Mouse (Mus musculus): ENCODE data around the gene Treml1. TPM values are rescaled to one million over a fixed set of nuclear protein-coding genes. Genes with fewer than 3 reads are reported as not detected.

Gene Treml1
- total and polyA plus RNA-seq, 3 experiments = not detected

GRCm38 (mm10) chr17:48411241-48411640 is 51.5 kb downstream of the Treml1 start:
- H3K36me3 ChIP-seq (replicated peaks in 1 of 2; ENCODE audit: control insufficient read depth in 1 of 2, insufficient read depth in 1 of 2, low read length in 1 of 2) = peaks cover 26 to 55% of the 10 kb centered on the region in 2 experiments
- peak overlapping the region; percentile 97 for H3K9ac ChIP-seq (ENCODE audit: insufficient read depth, low read depth)

GRCm38 (mm10) chr17:48416011-48416410 is 56.3 kb downstream of the Treml1 start:
- in situ Hi-C loops (cut with MboI; ENCODE audit: low pct_ligation_motif_present, low pct_unique_long_range_greater_than_20kb, low sequenced_read_pairs) = no loop called here
- dilution Hi-C loops (cut with MboI; ENCODE audit: extremely low pct_ligation_motif_present, extremely low pct_unique_long_range_greater_than_20kb, low sequenced_read_pairs) = no loop called here
- Histone ChIP-seq H3K36me3 (replicated peaks in 1 of 2; ENCODE audit: control insufficient read depth in 1 of 2, insufficient read depth in 1 of 2, low read length in 1 of 2) (peaks cover 40 to 79% of the 10 kb centered on the region in 2 experiments), H3K4me2 (ENCODE audit: insufficient read depth, low read depth, poor library complexity, severe bottlenecking) (no peak overlapping the region), H3K9me3 (replicated peaks; ENCODE audit: low read length) (no peaks in the 10 kb centered on the region), H3K27me3 (replicated peaks) (no peaks in the 10 kb centered on the region), H3K79me2 (replicated peaks; ENCODE audit: control insufficient read depth, extremely low read depth, insufficient read depth, poor library complexity, severe bottlenecking) (peaks cover 12% of the 10 kb centered on the region; the same call in 1 of the 2 replicates), H3K4me1 (ENCODE audit: control insufficient read depth in 1 of 2, insufficient read depth in 2 of 2) (peaks cover 3 to 26% of the 10 kb centered on the region in 2 experiments; a peak in 2 of 4 replicates), H3K4me3 (replicated peaks in 1 of 3; ENCODE audit: low read depth in 2 of 3, low read length in 2 of 3, poor library complexity in 1 of 3) (no peak overlapping the region), H3K9ac (ENCODE audit: insufficient read depth, low read depth) (no peak overlapping the region), H3K27ac (ENCODE audit: insufficient read depth, low read depth) (no peak overlapping the region)
- TF ChIP-seq POLR2A (IDR thresholded peaks at IDR 0.05; ENCODE audit: low read depth, low read length) = no peak
- TF ChIP-seq EP300 (IDR thresholded peaks at IDR 0.05; ENCODE audit: low read length) = no peak
- no peak for TF ChIP-seq BHLHE40 (IDR thresholded peaks at IDR 0.05; ENCODE audit: low read depth, low read length)
- TF ChIP-seq IRF4 (IDR thresholded peaks at IDR 0.05; ENCODE audit: low read depth, low read length) = no peak
- TF ChIP-seq MYC (IDR thresholded peaks at IDR 0.05; ENCODE audit: low read depth, low read length) = no peak
- no peak for TF ChIP-seq MAFK (IDR thresholded peaks at IDR 0.05; ENCODE audit: insufficient replicate concordance, low read length)
- TF ChIP-seq E2F4 (IDR thresholded peaks at IDR 0.05; ENCODE audit: insufficient replicate concordance, low read depth, low read length) = no peak
- TF ChIP-seq SIN3A (IDR thresholded peaks at IDR 0.05; ENCODE audit: low read length) = no peak
- no peak for TF ChIP-seq CHD1 (IDR thresholded peaks at IDR 0.05; ENCODE audit: low read depth, low read length)
- no peak for TF ChIP-seq RAD21 (IDR thresholded peaks at IDR 0.05; ENCODE audit: low read depth, low read length)
- no peak for TF ChIP-seq KAT2A (IDR thresholded peaks at IDR 0.05; ENCODE audit: insufficient replicate concordance, low read length)
- TF ChIP-seq GABPA (IDR thresholded peaks at IDR 0.05; ENCODE audit: insufficient replicate concordance, low read depth, low read length) = no peak
- no peak for DNase-seq (ENCODE audit: extremely low read depth)

More at GRCm38 (mm10) chr17:48411241-48411640, 51.5 kb downstream of the Treml1 start:
- Histone ChIP-seq H3K79me2 (replicated peaks; ENCODE audit: control insufficient read depth, extremely low read depth, insufficient read depth, poor library complexity, severe bottlenecking) (peaks cover 38% of the 10 kb centered on the region), H3K27me3 (replicated peaks) (no peaks in the 10 kb centered on the region), H3K9me3 (replicated peaks; ENCODE audit: low read length) (no peaks in the 10 kb centered on the region), H3K4me1 (ENCODE audit: control insufficient read depth in 1 of 2, insufficient read depth in 2 of 2) (peaks cover 7 to 34% of the 10 kb centered on the region in 2 experiments), H3K4me2 (ENCODE audit: insufficient read depth, low read depth, poor library complexity, severe bottlenecking) (peak overlapping the region; percentile 97), H3K4me3 (replicated peaks in 1 of 3; ENCODE audit: low read depth in 2 of 3, low read length in 2 of 3, poor library complexity in 1 of 3) (peak overlapping the region; percentile 61 to 93 (median 86)), H3K27ac (ENCODE audit: insufficient read depth, low read depth) (no peak overlapping the region)
- TF ChIP-seq POLR2AphosphoS2 (IDR thresholded peaks at IDR 0.05; ENCODE audit: low read depth, low read length) (no peak), MAZ (IDR thresholded peaks at IDR 0.05; ENCODE audit: low read depth, low read length) (no peak), MXI1 (IDR thresholded peaks at IDR 0.05; ENCODE audit: low read depth, low read length) (no peak), NRF1 (IDR thresholded peaks at IDR 0.05; ENCODE audit: low read depth, low read length) (no peak), EP300 (IDR thresholded peaks at IDR 0.05; ENCODE audit: low read length) (no peak), ZMIZ1 (IDR thresholded peaks at IDR 0.05; ENCODE audit: low read depth, low read length) (no peak), SIN3A (IDR thresholded peaks at IDR 0.05; ENCODE audit: low read length) (no peak), JUND (conservative IDR thresholded peaks at IDR 0.05; ENCODE audit: low read depth, low read length) (no peak), MYC (IDR thresholded peaks at IDR 0.05; ENCODE audit: low read depth, low read length) (no peak), RAD21 (IDR thresholded peaks at IDR 0.05; ENCODE audit: low read depth, low read length) (no peak), UBTF (IDR thresholded peaks at IDR 0.05; ENCODE audit: low read depth, low read length) (no peak), ETS1 (conservative IDR thresholded peaks at IDR 0.05; ENCODE audit: low read depth, low read length) (no peak), TBP (conservative IDR thresholded peaks at IDR 0.05; ENCODE audit: low read depth, low read length) (no peak), IRF4 (IDR thresholded peaks at IDR 0.05; ENCODE audit: low read depth, low read length) (no peak)
- dilution Hi-C loops (cut with MboI; ENCODE audit: extremely low pct_ligation_motif_present, extremely low pct_unique_long_range_greater_than_20kb, low sequenced_read_pairs) (no loop called here), in situ Hi-C loops (cut with MboI; ENCODE audit: low pct_ligation_motif_present, low pct_unique_long_range_greater_than_20kb, low sequenced_read_pairs) (no loop called here)
- DNase-seq (ENCODE audit: extremely low read depth) = no peak

Other genes with a start within 250 kb of the Treml1 start
- not detected in 2 replicates for gene 9830107B12Rik, start 213.6 kb upstream of the Treml1 start, total RNA-seq (2012; rRNA removed)
- gene 9830107B12Rik, start 213.6 kb upstream of the Treml1 start, total RNA-seq (2014; rRNA removed) = not detected in 2 replicates
- not detected in 2 replicates for gene 9830107B12Rik, start 213.6 kb upstream of the Treml1 start, polyA plus RNA-seq (2012; ENCODE audit: insufficient read length, low read depth)
- gene A530064D06Rik, start 192.6 kb upstream of the Treml1 start, total RNA-seq (2012; rRNA removed) = not detected in 2 replicates
- gene A530064D06Rik, start 192.6 kb upstream of the Treml1 start, total RNA-seq (2014; rRNA removed) = 0.15 and 0.20 TPM in 2 replicates
- gene A530064D06Rik, start 192.6 kb upstream of the Treml1 start, polyA plus RNA-seq (2012; ENCODE audit: insufficient read length, low read depth) = 0.60 and 0.68 TPM in 2 replicates
- 0.08 TPM in 1 of 2 replicates, not detected in the other for gene Trem1, start 127.1 kb upstream of the Treml1 start, total RNA-seq (2012; rRNA removed)
- 0.17 and 0.32 TPM in 2 replicates for gene Trem1, start 127.1 kb upstream of the Treml1 start, total RNA-seq (2014; rRNA removed)
- gene Trem1, start 127.1 kb upstream of the Treml1 start, polyA plus RNA-seq (2012; ENCODE audit: insufficient read length, low read depth) = 0.25 and 0.29 TPM in 2 replicates
- not detected in 2 replicates for gene Trem3, start 112.1 kb upstream of the Treml1 start, total RNA-seq (2012; rRNA removed)
- gene Trem3, start 112.1 kb upstream of the Treml1 start, total RNA-seq (2014; rRNA removed) = not detected in 2 replicates
- gene Trem3, start 112.1 kb upstream of the Treml1 start, polyA plus RNA-seq (2012; ENCODE audit: insufficient read length, low read depth) = not detected in 2 replicates
- 0.13 TPM in 1 of 2 replicates, not detected in the other for gene Treml4, start 95.6 kb upstream of the Treml1 start, total RNA-seq (2012; rRNA removed)
- gene Treml4, start 95.6 kb upstream of the Treml1 start, total RNA-seq (2014; rRNA removed) = 0.22 and 0.55 TPM in 2 replicates
- 1.1 TPM in 2 replicates for gene Treml4, start 95.6 kb upstream of the Treml1 start, polyA plus RNA-seq (2012; ENCODE audit: insufficient read length, low read depth)
- 1.3 and 2.4 TPM in 2 replicates for gene Treml2, start 60.4 kb upstream of the Treml1 start, total RNA-seq (2012; rRNA removed)
- 5.5 and 6.4 TPM in 2 replicates for gene Treml2, start 60.4 kb upstream of the Treml1 start, total RNA-seq (2014; rRNA removed)
- gene Treml2, start 60.4 kb upstream of the Treml1 start, polyA plus RNA-seq (2012; ENCODE audit: insufficient read length, low read depth) = 9.8 and 10.2 TPM in 2 replicates
- 0.08 TPM in 1 of 2 replicates, not detected in the other for gene B430306N03Rik, start 43.8 kb upstream of the Treml1 start, total RNA-seq (2012; rRNA removed)
- gene B430306N03Rik, start 43.8 kb upstream of the Treml1 start, total RNA-seq (2014; rRNA removed) = 0.21 and 0.35 TPM in 2 replicates
- 1.0 and 1.6 TPM in 2 replicates for gene B430306N03Rik, start 43.8 kb upstream of the Treml1 start, polyA plus RNA-seq (2012; ENCODE audit: insufficient read length, low read depth)
- not detected in 2 replicates for gene Trem2, start 13.5 kb upstream of the Treml1 start, total RNA-seq (2012; rRNA removed)
- gene Trem2, start 13.5 kb upstream of the Treml1 start, total RNA-seq (2014; rRNA removed) = not detected in 2 replicates
- not detected in 2 replicates for gene Trem2, start 13.5 kb upstream of the Treml1 start, polyA plus RNA-seq (2012; ENCODE audit: insufficient read length, low read depth)
- gene Nfya, start 50.0 kb downstream of the Treml1 start, total RNA-seq (2012; rRNA removed) = 25.2 and 29.3 TPM in 2 replicates
- 18.6 and 26.9 TPM in 2 replicates for gene Nfya, start 50.0 kb downstream of the Treml1 start, total RNA-seq (2014; rRNA removed)
- gene Nfya, start 50.0 kb downstream of the Treml1 start, polyA plus RNA-seq (2012; ENCODE audit: insufficient read length, low read depth) = 44.2 and 50.4 TPM in 2 replicates
- gene Oard1, start 50.1 kb downstream of the Treml1 start, total RNA-seq (2012; rRNA removed) = 30.0 and 30.6 TPM in 2 replicates
- 59.4 and 61.6 TPM in 2 replicates for gene Oard1, start 50.1 kb downstream of the Treml1 start, total RNA-seq (2014; rRNA removed)
- 32.6 TPM in 2 replicates for gene Oard1, start 50.1 kb downstream of the Treml1 start, polyA plus RNA-seq (2012; ENCODE audit: insufficient read length, low read depth)
- gene Apobec2, start 73.0 kb downstream of the Treml1 start, total RNA-seq (2012; rRNA removed) = 0.13 TPM in 1 of 2 replicates, not detected in the other
- gene Apobec2, start 73.0 kb downstream of the Treml1 start, total RNA-seq (2014; rRNA removed) = 0.21 TPM in 1 of 2 replicates, not detected in the other
- 0.23 and 0.70 TPM in 2 replicates for gene Apobec2, start 73.0 kb downstream of the Treml1 start, polyA plus RNA-seq (2012; ENCODE audit: insufficient read length, low read depth)
- gene Tspo2, start 91.6 kb downstream of the Treml1 start, total RNA-seq (2012; rRNA removed) = not detected in 2 replicates
- gene Tspo2, start 91.6 kb downstream of the Treml1 start, total RNA-seq (2014; rRNA removed) = not detected in 2 replicates
- gene Tspo2, start 91.6 kb downstream of the Treml1 start, polyA plus RNA-seq (2012; ENCODE audit: insufficient read length, low read depth) = not detected in 2 replicates
- gene Unc5cl, start 95.0 kb downstream of the Treml1 start, total RNA-seq (2012; rRNA removed) = 0.21 and 0.34 TPM in 2 replicates
- not detected in 2 replicates for gene Unc5cl, start 95.0 kb downstream of the Treml1 start, total RNA-seq (2014; rRNA removed)
- 0.09 TPM in 1 of 2 replicates, not detected in the other for gene Unc5cl, start 95.0 kb downstream of the Treml1 start, polyA plus RNA-seq (2012; ENCODE audit: insufficient read length, low read depth)

All from CH12.LX (cell line).